Mouse (Mus musculus) G1E (cell line): Measurements from ENCODE around the gene Acsl6. TPM values are rescaled to one million over a fixed set of nuclear protein-coding genes. Genes with fewer than 3 reads are reported as not detected.

Experiments
- ATAC-seq: 2 replicates; pipeline ENCODE4 v1.8.0; 2016; ENCODE audit warnings: mild to moderate bottlenecking; ENCODE audit not compliant: insufficient number of reproducible peaks, poor library complexity, low FRiP score, severe bottlenecking; ENCODE audit errors: extremely low read depth
- DNase-seq: peaks from one replicate; pipeline ENCODE4 v3.0.0; 2012; ENCODE audit warnings: low spot score
- H3K27me3 ChIP-seq: 2 replicates; pipeline ENCODE4 v1.6.1; 2012; ENCODE audit warnings: mild to moderate bottlenecking, low read length, inconsistent platforms; ENCODE audit not compliant: insufficient read depth
- H3K36me3 ChIP-seq: replicated peaks from 2 replicates; pipeline ENCODE3; 2012; ENCODE audit warnings: mild to moderate bottlenecking, inconsistent platforms
- H3K4me1 ChIP-seq: 2 replicates; pipeline ENCODE4 v1.6.1; 2012; ENCODE audit warnings: low read depth, low read length, inconsistent platforms, mixed read lengths; ENCODE audit not compliant: insufficient read depth
- H3K4me3 ChIP-seq: 2 replicates; pipeline ENCODE4 v1.5.1; 2012; ENCODE audit warnings: low read depth, mild to moderate bottlenecking, inconsistent platforms, low read length, moderate library complexity, mixed read lengths
- H3K9me3 ChIP-seq: replicated peaks from 2 replicates; pipeline ENCODE4 v1.6.1; 2012; ENCODE audit warnings: inconsistent platforms
- CTCF ChIP-seq: IDR thresholded peaks from 2 replicates; pipeline ENCODE4 v1.5.1; 2012; ENCODE audit warnings: low read depth, low read length, inconsistent platforms, mixed read lengths
- GATA1 ChIP-seq: IDR thresholded peaks from 2 replicates; pipeline ENCODE4 v1.6.1; 2012; ENCODE audit warnings: borderline replicate concordance, low read length, inconsistent platforms, mixed read lengths
- GATA2 ChIP-seq: IDR thresholded peaks from 2 replicates; pipeline ENCODE4 v1.6.1; 2012; ENCODE audit warnings: low read depth, low read length, inconsistent platforms, borderline replicate concordance
- POLR2AphosphoS5 ChIP-seq: IDR thresholded peaks from 2 replicates; pipeline ENCODE4 v1.6.1; 2012; ENCODE audit warnings: low read depth, low read length, inconsistent platforms; ENCODE audit not compliant: insufficient replicate concordance
- TAL1 ChIP-seq: conservative IDR thresholded peaks from 2 replicates; pipeline ENCODE4 v1.6.1; 2012; ENCODE audit warnings: low read depth, low read length, inconsistent platforms, mixed read lengths
- polyA plus RNA-seq: library from polyadenylated mRNA; stranded (reverse); fragments of >175 nt; gene quantifications from 2 replicates; pipeline ENCODE4 v1.2.3, GENCODE M21; 2012
- total RNA-seq, 2 experiments: library from RNA; stranded (forward) in 1 of 2; stranded (reverse) in 1 of 2; fragments of 200-1000 nt in 1 of 2; fragments of >200 nt in 1 of 2; fragmentation: Nextera tagmentation in 1 of 2; gene quantifications; 2 replicates each; pipeline ENCODE4 v1.2.3; 2014 to 2017

Acsl6 gene
- total and polyA plus RNA-seq, 3 experiments, result 0.11 TPM; not detected in 2

GRCm38 (mm10) chr11:54331463-54332183 is 28.0 kb downstream of the Acsl6 start:
- peaks cover 3% of the 10 kb centered on the region; the same call in 1 of the 2 replicates for H3K27me3 ChIP-seq
- H3K4me3 ChIP-seq, result no peak overlapping the region
- TF ChIP-seq CTCF (no peak), GATA2 (no peak), TAL1 (no peak), POLR2AphosphoS5 (no peak), GATA1 (no peak)
- no peaks in the 10 kb centered on the region for H3K4me1 ChIP-seq
- H3K36me3 ChIP-seq, result no peaks in the 10 kb centered on the region
- DNase-seq, result no peak
- no peaks in the 10 kb centered on the region for H3K9me3 ChIP-seq
- ATAC-seq, result no peak

DNA sequence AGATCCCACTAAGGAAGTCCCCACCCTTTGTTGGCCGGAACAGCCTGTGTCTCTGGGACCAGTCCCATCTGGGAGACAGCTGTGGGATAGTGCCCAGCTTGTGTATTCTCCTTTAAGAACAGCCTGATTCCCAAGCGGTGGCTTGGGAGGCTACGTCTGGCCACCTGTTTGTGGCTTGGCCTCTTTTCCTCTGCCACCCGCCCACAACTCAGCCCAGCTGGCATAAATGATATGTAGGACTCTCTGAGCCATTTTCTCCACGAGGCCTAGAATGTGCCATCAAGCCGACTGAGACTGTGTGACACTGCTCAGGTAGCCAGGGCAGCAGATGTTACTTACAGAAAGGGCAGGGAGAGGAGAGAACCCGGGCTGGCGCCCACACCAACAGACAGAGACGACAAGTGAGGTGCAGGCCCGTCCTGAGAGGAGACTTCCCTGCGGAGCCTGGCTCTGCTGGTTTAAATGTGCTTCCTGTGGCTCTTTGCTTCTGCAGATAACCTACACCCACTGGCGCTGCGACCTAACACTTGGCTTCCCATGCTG is 32.6 kb downstream of the Acsl6 start:
- DNase-seq, result no peak
- Histone ChIP-seq H3K9me3 (no peaks in the 10 kb centered on the region), H3K36me3 (no peaks in the 10 kb centered on the region), H3K27me3 (peaks cover 8% of the 10 kb centered on the region; the same call in 1 of the 2 replicates), H3K4me1 (no peaks in the 10 kb centered on the region), H3K4me3 (no peak overlapping the region)
- ATAC-seq, result no peak
- TF ChIP-seq GATA2 (no peak), TAL1 (no peak), CTCF (no peak), POLR2AphosphoS5 (no peak), GATA1 (no peak)

- Histone ChIP-seq H3K4me3 (no peak overlapping the region), H3K9me3 (no peaks in the 10 kb centered on the region), H3K4me1 (no peaks in the 10 kb centered on the region), H3K27me3 (0 out of 2 replicates have a peak, but pooled peaks cover 3% of the 10 kb centered on the region), H3K36me3 (no peaks in the 10 kb centered on the region)
- TF ChIP-seq GATA1 (no peak), POLR2AphosphoS5 (no peak), TAL1 (no peak), GATA2 (no peak), CTCF (no peak)
- peak; percentile 16 for DNase-seq
- ATAC-seq, result no peak
These were observed 40.1 kb downstream of the Acsl6 start for GRCm38 (mm10) chr11:54343703-54344102.

GRCm38 (mm10) chr11:54351704-54352103 is 48.1 kb downstream of the Acsl6 start:
- Histone ChIP-seq H3K27me3 (0 out of 2 replicates have a peak, but pooled peaks cover under 1% of the 10 kb centered on the region), H3K36me3 (no peaks in the 10 kb centered on the region), H3K9me3 (no peaks in the 10 kb centered on the region), H3K4me3 (no peak overlapping the region), H3K4me1 (no peaks in the 10 kb centered on the region)
- no peak for TF ChIP-seq GATA2
- no peak for TF ChIP-seq TAL1
- no peak for TF ChIP-seq GATA1
- TF ChIP-seq POLR2AphosphoS5, result no peak
- no peak for TF ChIP-seq CTCF
- ATAC-seq, result no peak
- no peak for DNase-seq

DNA sequence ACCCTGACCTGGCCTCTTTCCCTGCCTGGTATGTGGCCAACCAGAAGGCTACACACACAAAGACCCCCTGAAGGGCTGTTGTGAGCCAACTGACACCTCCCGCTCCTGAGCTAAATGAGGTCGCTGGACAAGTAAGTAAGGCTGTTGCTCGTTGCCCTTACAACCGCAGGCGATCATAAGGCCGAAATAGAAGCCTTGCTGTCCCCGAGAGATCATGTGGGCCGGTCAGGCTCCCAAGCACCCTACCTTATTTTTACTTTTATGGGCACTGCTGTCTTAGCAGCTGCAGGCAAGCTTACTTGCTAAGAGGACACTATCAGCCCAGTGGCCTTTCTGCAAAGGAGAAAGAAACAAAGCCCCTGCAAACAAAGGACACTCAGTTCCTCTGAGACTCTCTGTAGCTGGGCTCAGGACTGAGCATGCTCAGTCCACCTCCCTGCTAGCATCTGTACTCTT is 49.6 kb downstream of the Acsl6 start:
- TF ChIP-seq POLR2AphosphoS5 (no peak), GATA2 (no peak), TAL1 (no peak), CTCF (no peak), GATA1 (no peak)
- no peaks in the 10 kb centered on the region for H3K27me3 ChIP-seq

More for the DNA sequence above, 49.6 kb downstream of the Acsl6 start:
- Histone ChIP-seq H3K36me3 (no peaks in the 10 kb centered on the region), H3K4me3 (no peak overlapping the region), H3K4me1 (no peaks in the 10 kb centered on the region), H3K9me3 (no peaks in the 10 kb centered on the region)
- DNase-seq (no peak), ATAC-seq (no peak)
